Mouse (Mus musculus) kidney, embryonic 15.5 days (tissue): ENCODE results near the gene Rassf10. TPM values are rescaled to one million over a fixed set of nuclear protein-coding genes. Genes with fewer than 3 reads are reported as not detected.
"Not testable (repeated sequence)": the region's sequence is repeated elsewhere in the genome, so short reads cannot be mapped to it uniquely, and the experiment has no call there.

Source experiments
- ATAC-seq: fragments of 200-750 bp; cut with Nextera tagmentation; replicated peaks from 2 replicates; pipeline ENCODE4 v1.8.0; 2017; ENCODE audit warnings: moderate TSS enrichment; ENCODE audit not compliant: low FRiP score
- H3K27ac ChIP-seq: fragments of 300-500 bp; sonication (generic); 2 replicates; pipeline ENCODE4 v1.5.1; 2015; ENCODE audit warnings: mild to moderate bottlenecking, inconsistent platforms
- H3K27me3 ChIP-seq: fragments of 300-500 bp; sonication (generic); 2 replicates; pipeline ENCODE4 v1.6.1; 2015; ENCODE audit warnings: inconsistent platforms
- H3K36me3 ChIP-seq: fragments of 300-500 bp; sonication (generic); 2 replicates; pipeline ENCODE4 v1.6.1; 2015; ENCODE audit warnings: inconsistent platforms
- H3K4me1 ChIP-seq: fragments of 300-500 bp; sonication (generic); 2 replicates; pipeline ENCODE4 v1.6.1; 2015; ENCODE audit warnings: inconsistent platforms
- H3K4me2 ChIP-seq: fragments of 300-500 bp; sonication (generic); 2 replicates; pipeline ENCODE4 v1.6.1; 2015; ENCODE audit warnings: moderate library complexity, mild to moderate bottlenecking, inconsistent platforms
- H3K4me3 ChIP-seq: fragments of 300-500 bp; sonication (generic); replicated peaks from 2 replicates; pipeline ENCODE4 v1.5.1; 2015; ENCODE audit warnings: mild to moderate bottlenecking, inconsistent platforms
- H3K9ac ChIP-seq: fragments of 300-500 bp; sonication (generic); 2 replicates; pipeline ENCODE4 v1.6.1; 2015; ENCODE audit warnings: mild to moderate bottlenecking, inconsistent platforms
- H3K9me3 ChIP-seq: fragments of 300-500 bp; sonication (generic); replicated peaks from 2 replicates; pipeline ENCODE4 v1.6.1; 2016; ENCODE audit warnings: inconsistent platforms
- WGBS: fragments of 180-500 bp; shearing (Covaris S2); methylation state at CpG from one replicate; pipeline ENCODE4 v1.1.7; 2015; ENCODE audit warnings: mixed read lengths; 5-methylcytosine and 5-hydroxymethylcytosine counted together
- polyA plus RNA-seq: library from polyadenylated mRNA; unstranded; fragments of >200 nt; fragmentation: Nextera tagmentation; extraction: Ambion mirVana; gene quantifications from 2 replicates; pipeline ENCODE4 v1.2.1, GENCODE M21; 2015

Gene Rassf10
- polyA plus RNA-seq, 1 experiment from 2014 or later, result 20.4 TPM

- 72% methylated on average over 5 of the region's 5 CpGs for WGBS
- H3K4me1 ChIP-seq, result peaks cover 13% of the 10 kb centered on the region
- ATAC-seq, H3K27me3 ChIP-seq, H3K36me3 ChIP-seq, H3K4me3 ChIP-seq, H3K9me3 ChIP-seq, H3K27ac ChIP-seq, H3K4me2 ChIP-seq, H3K9ac ChIP-seq: not testable (repeated sequence)
Observed at GRCm38 (mm10) chr7:112935876-112936275, 17.9 kb upstream of the Rassf10 start.

- ATAC-seq, result no peak
- no peaks in the 10 kb centered on the region for H3K9me3 ChIP-seq
- H3K27me3 ChIP-seq, result no peaks in the 10 kb centered on the region
- no peak overlapping the region for H3K9ac ChIP-seq
- H3K27ac ChIP-seq, result no peak overlapping the region
- H3K36me3 ChIP-seq, result no peaks in the 10 kb centered on the region
- no peak overlapping the region for H3K4me2 ChIP-seq
- 77% methylated on average over 8 of the region's 8 CpGs for WGBS
- peaks cover 7% of the 10 kb centered on the region; the same call in 1 of the 2 replicates for H3K4me1 ChIP-seq
- H3K4me3 ChIP-seq, result no peak overlapping the region
Observed at GRCm38 (mm10) chr7:112937089-112937488, 16.7 kb upstream of the Rassf10 start.

GRCm38 (mm10) chr7:112938959-112939358, 14.8 kb upstream of the Rassf10 start:
- H3K4me2 ChIP-seq, result no peak overlapping the region
- H3K4me3 ChIP-seq, result no peak overlapping the region
- peaks cover 16% of the 10 kb centered on the region for H3K4me1 ChIP-seq
- ATAC-seq, result no peak
- H3K9ac ChIP-seq, result no peak overlapping the region
- no peaks in the 10 kb centered on the region for H3K27me3 ChIP-seq
- H3K36me3 ChIP-seq, result no peaks in the 10 kb centered on the region
- no peaks in the 10 kb centered on the region for H3K9me3 ChIP-seq
- WGBS, result 14% methylated on average over 5 of the region's 5 CpGs
- no peak overlapping the region for H3K27ac ChIP-seq

DNA sequence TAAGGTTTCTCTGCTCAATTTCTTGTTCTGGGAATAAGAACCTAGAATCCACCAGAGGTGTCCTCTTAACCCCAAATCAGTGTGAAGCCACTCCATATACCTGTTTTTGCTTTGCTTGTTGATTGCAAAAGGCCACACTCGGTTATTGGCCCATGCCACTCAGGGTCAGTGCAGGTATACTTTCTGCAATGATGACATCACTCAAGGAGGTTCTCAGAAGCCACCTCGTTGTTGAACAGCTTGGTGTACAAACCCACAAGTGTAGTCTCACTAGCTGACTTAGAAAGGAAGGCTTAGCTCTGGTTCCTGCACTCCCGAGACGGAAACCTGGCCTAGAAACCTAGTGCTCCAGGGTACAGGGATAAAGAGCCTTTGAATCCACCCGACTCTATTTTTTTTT, 11.2 kb upstream of the Rassf10 start:
- WGBS, result 66% methylated on average over 5 of the region's 5 CpGs
- no peak overlapping the region for H3K4me3 ChIP-seq
- peaks cover 18% of the 10 kb centered on the region for H3K4me1 ChIP-seq
- no peak overlapping the region for H3K27ac ChIP-seq
- H3K4me2 ChIP-seq, result no peak overlapping the region
- no peaks in the 10 kb centered on the region for H3K9me3 ChIP-seq
- no peaks in the 10 kb centered on the region for H3K36me3 ChIP-seq
- no peak overlapping the region for H3K9ac ChIP-seq
- no peak for ATAC-seq
- no peaks in the 10 kb centered on the region for H3K27me3 ChIP-seq

DNA sequence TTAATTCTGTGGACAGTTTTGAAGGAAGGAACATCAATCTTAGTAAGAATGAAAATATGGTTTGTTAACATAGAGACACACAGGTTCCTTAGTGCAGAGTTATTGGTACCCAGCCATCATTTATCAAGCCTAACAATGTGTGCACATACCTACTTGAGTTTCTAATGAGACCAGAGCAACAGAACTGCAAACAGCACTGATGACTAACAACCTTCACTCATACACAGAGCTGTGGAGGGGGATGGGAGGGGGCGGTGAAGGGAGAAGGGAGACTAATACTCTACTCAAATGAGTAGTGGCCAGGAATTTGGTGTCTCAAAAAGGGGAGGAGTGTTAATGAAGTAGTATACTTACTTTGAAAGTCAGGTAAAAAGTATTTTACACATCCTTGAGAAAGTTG, 10.7 kb upstream of the Rassf10 start:
- H3K27ac ChIP-seq, result no peak overlapping the region
- no peak overlapping the region for H3K4me2 ChIP-seq
- peaks cover 20% of the 10 kb centered on the region for H3K4me1 ChIP-seq
- ATAC-seq, result no peak
- H3K27me3 ChIP-seq, result no peaks in the 10 kb centered on the region
- no peaks in the 10 kb centered on the region for H3K36me3 ChIP-seq
- WGBS, result 56% methylated on average over 1 of the region's 1 CpGs
- H3K9ac ChIP-seq, result no peak overlapping the region
- no peak overlapping the region for H3K4me3 ChIP-seq
- no peaks in the 10 kb centered on the region for H3K9me3 ChIP-seq

GRCm38 (mm10) chr7:112946706-112947105, 7.1 kb upstream of the Rassf10 start:
- Histone ChIP-seq H3K27me3 (no peaks in the 10 kb centered on the region), H3K27ac (peak overlapping the region; percentile 81), H3K36me3 (no peaks in the 10 kb centered on the region), H3K9me3 (no peaks in the 10 kb centered on the region), H3K9ac (no peak overlapping the region), H3K4me3 (no peak overlapping the region), H3K4me1 (peaks cover 26% of the 10 kb centered on the region), H3K4me2 (no peak overlapping the region)
- ATAC-seq, result no peak
- 49% methylated on average over 6 of the region's 6 CpGs for WGBS

- Histone ChIP-seq H3K27ac (peak overlapping the region; percentile 85), H3K9me3 (no peaks in the 10 kb centered on the region), H3K4me3 (peak overlapping the region; percentile 65), H3K27me3 (peaks cover 29% of the 10 kb centered on the region), H3K4me2 (peak overlapping the region; percentile 91), H3K9ac (peak overlapping the region; percentile 64), H3K4me1 (peaks cover 47% of the 10 kb centered on the region), H3K36me3 (no peaks in the 10 kb centered on the region)
- peak; percentile 33 for ATAC-seq
- under 1% methylated on average over 81 of the region's 82 CpGs for WGBS
Observed at GRCm38 (mm10) chr7:112954351-112955102, 765 bp downstream of the Rassf10 start.

- Histone ChIP-seq H3K27me3 (peaks cover 29% of the 10 kb centered on the region), H3K36me3 (no peaks in the 10 kb centered on the region), H3K9me3 (no peaks in the 10 kb centered on the region), H3K4me1 (peaks cover 44% of the 10 kb centered on the region), H3K4me2 (peak overlapping the region; percentile 91), H3K27ac (peak overlapping the region; percentile 85), H3K9ac (peak overlapping the region; percentile 64), H3K4me3 (peak overlapping the region; percentile 65)
- 4% methylated on average over 40 of the region's 40 CpGs for WGBS
- peak; percentile 10; the same call in 1 of the 2 replicates for ATAC-seq
Observed at GRCm38 (mm10) chr7:112955103-112955827, 1.5 kb downstream of the Rassf10 start.

DNA sequence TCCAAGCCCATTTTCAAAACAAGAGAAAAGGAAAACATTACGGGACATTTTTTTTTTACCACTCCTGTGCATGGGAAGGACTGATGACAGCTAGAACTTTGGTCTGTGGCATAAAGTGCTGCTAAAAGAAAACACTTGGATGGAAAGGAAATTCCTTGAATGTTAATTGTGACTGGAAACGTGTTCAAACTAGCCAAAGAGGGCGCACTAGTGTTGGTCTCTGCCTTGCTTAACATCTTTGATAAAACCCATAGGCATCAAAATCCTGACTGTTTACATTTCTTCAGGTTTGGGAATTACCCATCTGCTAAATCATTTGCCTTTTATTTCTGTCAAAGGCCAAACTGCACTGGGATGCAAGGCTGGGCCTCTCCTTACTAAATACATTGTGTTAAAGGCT, 2.2 kb downstream of the Rassf10 start:
- Histone ChIP-seq H3K27ac (peak overlapping the region; percentile 85), H3K4me3 (peak overlapping the region; percentile 65), H3K27me3 (peaks cover 29% of the 10 kb centered on the region), H3K9ac (peak overlapping the region; percentile 64), H3K4me2 (peak overlapping the region; percentile 91), H3K9me3 (no peaks in the 10 kb centered on the region), H3K36me3 (no peaks in the 10 kb centered on the region), H3K4me1 (peaks cover 44% of the 10 kb centered on the region)
- ATAC-seq, result no peak
- 26% methylated on average over 3 of the region's 3 CpGs for WGBS

DNA sequence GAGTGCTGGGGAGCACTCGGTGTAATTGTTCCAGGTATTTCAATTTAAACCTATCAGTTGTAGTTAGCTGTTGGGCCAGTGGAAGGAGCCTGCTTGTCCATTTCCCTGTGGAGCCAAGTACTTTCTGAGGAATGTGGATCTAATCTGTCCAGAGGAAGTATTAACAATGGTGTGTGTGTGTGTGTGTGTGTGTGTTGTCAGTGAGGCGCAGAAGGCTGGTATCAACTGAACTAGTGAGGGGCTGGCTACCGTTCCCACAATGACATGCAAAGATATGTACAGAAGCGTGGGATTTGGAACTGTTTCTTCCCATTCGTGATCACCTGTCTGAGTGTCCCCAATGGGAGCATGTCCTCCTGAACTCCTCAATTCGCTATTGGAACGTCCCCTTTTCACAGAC, 3.2 kb downstream of the Rassf10 start:
- no peaks in the 10 kb centered on the region for H3K36me3 ChIP-seq
- H3K4me3 ChIP-seq, result peak overlapping the region; percentile 65
- WGBS, result 54% methylated on average over 7 of the region's 7 CpGs
- H3K9ac ChIP-seq, result peak overlapping the region; percentile 16; the same call in 1 of the 2 replicates
- H3K4me2 ChIP-seq, result peak overlapping the region; percentile 91
- H3K4me1 ChIP-seq, result peaks cover 44% of the 10 kb centered on the region
- no peak for ATAC-seq
- H3K9me3 ChIP-seq, result no peaks in the 10 kb centered on the region
- peak overlapping the region; percentile 85; the same call in 1 of the 2 replicates for H3K27ac ChIP-seq
- peaks cover 29% of the 10 kb centered on the region for H3K27me3 ChIP-seq

DNA sequence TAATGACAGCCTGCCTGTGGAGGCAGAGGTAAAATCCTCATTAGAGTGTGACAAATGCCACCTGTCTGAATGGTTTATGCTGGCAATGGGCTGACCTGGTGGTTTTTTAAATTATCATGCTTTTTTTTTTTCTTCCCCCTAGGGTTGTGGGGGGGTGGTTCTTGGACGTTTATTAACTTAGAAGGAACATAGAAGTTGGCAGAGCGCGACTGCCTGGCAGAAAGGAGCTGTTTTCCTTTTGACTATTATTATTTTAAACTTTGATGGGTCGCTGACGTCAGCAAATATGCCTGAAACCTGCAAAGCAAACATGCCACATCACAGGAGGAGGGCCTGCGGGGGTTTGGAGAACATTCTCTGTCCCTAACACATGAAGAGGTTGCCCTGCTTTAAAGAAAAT, 3.9 kb downstream of the Rassf10 start:
- peak overlapping the region; percentile 91 for H3K4me2 ChIP-seq
- no peaks in the 10 kb centered on the region for H3K36me3 ChIP-seq
- 23% methylated on average over 6 of the region's 6 CpGs for WGBS
- H3K9me3 ChIP-seq, result no peaks in the 10 kb centered on the region
- 0 out of 2 replicates have a peak overlapping the region, but pooled peaks have one; percentile 51 for H3K27ac ChIP-seq
- H3K4me1 ChIP-seq, result peaks cover 44% of the 10 kb centered on the region
- H3K27me3 ChIP-seq, result peaks cover 29% of the 10 kb centered on the region
- ATAC-seq, result no peak
- peak overlapping the region; percentile 65 for H3K4me3 ChIP-seq
- H3K9ac ChIP-seq, result no peak overlapping the region

GRCm38 (mm10) chr7:112966382-112966781, 12.6 kb downstream of the Rassf10 start:
- ATAC-seq, result peak; percentile 70
- Histone ChIP-seq H3K9ac (no peak overlapping the region), H3K4me2 (peak overlapping the region; percentile 33), H3K4me3 (no peak overlapping the region), H3K36me3 (0 out of 2 replicates have a peak, but pooled peaks cover 2% of the 10 kb centered on the region), H3K9me3 (peaks cover 6% of the 10 kb centered on the region), H3K27me3 (no peaks in the 10 kb centered on the region), H3K27ac (peak overlapping the region; percentile 82), H3K4me1 (peaks cover 12% of the 10 kb centered on the region)
- 46% methylated on average over 6 of the region's 6 CpGs for WGBS
